Mouse (Mus musculus) liver, postnatal 0 days (tissue): ENCODE data around the gene Prkaca.

Experiments used
- CTCF ChIP-seq: sonication (generic); IDR thresholded peaks from 2 replicates; pipeline ENCODE4 v1.5.1; 2016; ENCODE audit warnings: antibody characterized with exemption, low read depth
- EP300 ChIP-seq: IDR thresholded peaks from 2 replicates; pipeline ENCODE4 v1.6.1; 2016; ENCODE audit warnings: antibody characterized with exemption, low read depth, mild to moderate bottlenecking

DNA sequence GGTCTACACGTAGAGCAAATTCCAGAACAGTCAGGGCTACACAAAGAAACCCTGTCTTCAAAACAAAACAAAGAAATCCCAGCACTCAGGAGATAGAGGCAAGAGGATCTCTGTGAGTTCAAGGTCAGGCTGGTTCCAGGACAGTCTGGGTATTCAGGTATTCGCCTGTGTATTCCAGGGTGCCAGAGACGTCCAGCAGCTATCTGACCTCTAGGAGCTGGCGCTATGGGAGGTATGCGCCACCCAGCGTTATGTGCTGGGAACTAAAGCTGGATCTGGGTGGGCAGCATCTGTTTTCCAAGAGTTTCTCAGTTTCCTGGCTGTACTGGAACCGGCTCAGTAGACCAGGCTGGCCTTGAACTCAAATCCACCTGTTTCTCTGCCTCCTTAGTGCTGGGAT is 35.6 kb downstream of the Prkaca start:
- no peak for TF ChIP-seq EP300
- TF ChIP-seq CTCF: peak; percentile 56
